Mouse (Mus musculus): ENCODE results near the gene Il15ra.

Il15ra gene

GRCm38 (mm10) chr2:11705201-11706025 lies at the start of gene Il15ra:
Il15ra (plus strand) TSS chr2:11705290.
- peak; percentile 38 for DNase-seq (ENCODE audit: extremely low spot score)

- no peak for DNase-seq (ENCODE audit: extremely low spot score)
Observed at GRCm38 (mm10) chr2:11657581-11657980, 47.5 kb upstream of the Il15ra start.

GRCm38 (mm10) chr2:11659263-11659662 lies 45.8 kb upstream of the Il15ra start:
- DNase-seq (ENCODE audit: extremely low spot score): no peak

- DNase-seq (ENCODE audit: extremely low spot score): no peak
Observed at GRCm38 (mm10) chr2:11662143-11662906, 42.8 kb upstream of the Il15ra start.

GRCm38 (mm10) chr2:11662907-11663230 lies 42.2 kb upstream of the Il15ra start:
- DNase-seq (ENCODE audit: extremely low spot score): no peak

GRCm38 (mm10) chr2:11663961-11664360 lies 41.1 kb upstream of the Il15ra start:
- peak; percentile 64 for DNase-seq (ENCODE audit: extremely low spot score)

GRCm38 (mm10) chr2:11664367-11664766 lies 40.7 kb upstream of the Il15ra start:
- peak; percentile 6 for DNase-seq (ENCODE audit: extremely low spot score)

GRCm38 (mm10) chr2:11664806-11665205 lies 40.3 kb upstream of the Il15ra start:
- no peak for DNase-seq (ENCODE audit: extremely low spot score)

GRCm38 (mm10) chr2:11665326-11665725 lies 39.8 kb upstream of the Il15ra start:
- DNase-seq (ENCODE audit: extremely low spot score): no peak

- DNase-seq (ENCODE audit: extremely low spot score): no peak
Observed at GRCm38 (mm10) chr2:11672144-11672543, 32.9 kb upstream of the Il15ra start.

GRCm38 (mm10) chr2:11679626-11680025 lies 25.5 kb upstream of the Il15ra start:
- no peak for DNase-seq (ENCODE audit: extremely low spot score)

- DNase-seq (ENCODE audit: extremely low spot score): no peak
Observed at GRCm38 (mm10) chr2:11682712-11683111, 22.4 kb upstream of the Il15ra start.

- no peak for DNase-seq (ENCODE audit: extremely low spot score)
Observed at GRCm38 (mm10) chr2:11686512-11686911, 18.6 kb upstream of the Il15ra start.

GRCm38 (mm10) chr2:11687436-11687835 lies 17.7 kb upstream of the Il15ra start:
- DNase-seq (ENCODE audit: extremely low spot score): peak; percentile 12

- no peak for DNase-seq (ENCODE audit: extremely low spot score)
Observed at GRCm38 (mm10) chr2:11690201-11690890, 14.7 kb upstream of the Il15ra start.

GRCm38 (mm10) chr2:11693352-11693751 lies 11.7 kb upstream of the Il15ra start:
- DNase-seq (ENCODE audit: extremely low spot score): no peak

GRCm38 (mm10) chr2:11694104-11694503 lies 11.0 kb upstream of the Il15ra start:
- no peak for DNase-seq (ENCODE audit: extremely low spot score)

- no peak for DNase-seq (ENCODE audit: extremely low spot score)
Observed at GRCm38 (mm10) chr2:11695867-11696266, 9.2 kb upstream of the Il15ra start.

- no peak for DNase-seq (ENCODE audit: extremely low spot score)
Observed at GRCm38 (mm10) chr2:11698994-11699393, 6.1 kb upstream of the Il15ra start.

GRCm38 (mm10) chr2:11699905-11700304 lies 5.2 kb upstream of the Il15ra start:
- DNase-seq (ENCODE audit: extremely low spot score): no peak

GRCm38 (mm10) chr2:11706030-11706745 lies 1.1 kb downstream of the Il15ra start:
- peak; percentile 25 for DNase-seq (ENCODE audit: extremely low spot score)

GRCm38 (mm10) chr2:11706746-11707065 lies 1.6 kb downstream of the Il15ra start:
- no peak for DNase-seq (ENCODE audit: extremely low spot score)
